Mouse (Mus musculus) thymus, postnatal 14 days (tissue): Measurements from ENCODE around the gene Ifnar1.

Experiments used
- DNase-seq: peaks from one replicate; pipeline ENCODE4 v3.0.0; 2021

The Ifnar1 gene

DNA sequence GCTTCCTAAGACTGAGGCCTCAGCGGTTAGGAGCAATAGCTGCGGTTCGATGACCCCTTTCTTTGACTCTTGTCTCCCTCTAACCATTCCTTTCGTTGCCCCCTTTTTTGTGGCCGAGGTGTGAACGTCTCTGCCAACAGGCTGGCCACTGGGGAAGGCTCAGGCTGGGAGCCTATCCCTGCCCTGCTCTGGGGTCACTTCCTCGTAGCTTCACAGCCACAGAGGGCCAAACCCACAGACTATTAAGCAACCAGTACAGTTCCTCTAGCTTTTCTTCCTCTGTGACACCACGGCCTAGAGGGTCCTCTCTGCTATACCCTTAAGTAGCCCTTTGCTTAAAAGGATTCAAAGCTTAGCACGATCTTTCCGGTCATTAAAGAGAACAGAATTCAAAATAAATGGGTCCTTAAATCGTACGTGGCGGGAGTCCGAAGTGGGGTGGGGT is 61.4 kb downstream of the Ifnar1 start:
- DNase-seq: peak; percentile 41

DNA sequence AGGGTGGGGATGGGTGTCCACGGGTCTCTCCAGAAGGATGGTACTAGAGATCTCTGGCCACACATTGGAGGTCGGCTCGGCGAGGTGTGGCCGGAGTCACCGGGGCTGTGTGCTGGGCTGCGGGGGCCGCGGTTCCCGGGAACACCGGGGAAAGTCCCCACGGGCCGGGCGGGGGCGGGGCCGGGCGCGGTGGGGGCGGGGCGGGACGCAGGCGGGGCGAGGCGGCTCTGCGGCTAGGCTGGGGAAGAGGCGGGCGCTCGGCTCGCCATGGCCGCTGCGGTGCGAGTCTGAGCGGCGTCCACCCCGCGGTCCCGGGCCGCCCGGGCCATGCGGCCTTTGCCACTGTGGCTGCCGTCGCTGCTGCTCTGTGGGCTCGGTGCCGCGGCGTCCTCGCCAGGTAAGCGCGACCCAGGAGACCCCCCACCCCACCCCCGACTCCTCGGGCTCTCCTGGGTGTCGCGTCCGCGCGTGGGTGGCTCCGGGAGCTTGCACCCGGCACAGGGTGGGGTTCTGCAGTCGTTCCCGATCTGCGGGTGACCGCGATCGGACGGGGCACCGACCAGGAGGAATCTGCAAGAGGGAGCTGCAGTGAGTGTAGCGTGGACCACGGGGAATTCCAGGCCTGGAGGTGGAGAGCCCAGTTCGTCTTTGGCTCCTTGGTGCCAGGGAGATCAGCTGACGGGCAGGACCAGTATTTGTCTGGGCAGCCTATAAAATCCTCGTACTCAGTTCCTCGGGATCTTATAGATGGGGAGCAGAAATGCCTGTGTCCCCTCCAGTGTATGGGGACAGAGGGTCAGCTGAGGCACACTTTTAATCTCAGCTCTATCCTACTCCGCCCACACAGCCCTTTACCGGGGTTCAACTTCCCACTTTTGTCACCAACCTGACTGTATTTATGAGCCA is 62.1 kb downstream of the Ifnar1 start, which contains the start of gene Ifngr2:
Ifngr2 (plus strand) TSS at position 237 of the 906 bp plus-strand sequence.
- DNase-seq: peak; percentile 77

DNA sequence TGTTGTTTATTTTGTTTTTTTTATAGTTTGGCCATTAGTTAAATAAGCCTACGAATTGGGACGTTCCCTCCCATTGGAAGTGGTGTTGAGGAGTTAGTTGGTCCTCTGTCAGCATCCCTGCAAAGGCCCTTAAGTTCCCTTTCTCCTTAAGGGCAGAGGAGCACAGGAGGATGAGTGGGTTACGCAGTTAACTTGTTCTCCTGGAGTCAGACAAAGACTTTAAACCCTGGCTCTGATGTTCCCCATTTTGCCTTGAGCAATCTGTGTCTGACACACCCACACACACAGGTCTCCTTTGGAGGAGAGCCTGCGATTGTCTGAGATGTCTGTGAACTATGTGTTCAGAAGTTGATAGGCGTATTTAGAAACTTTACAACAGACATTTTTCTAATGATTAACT is 62.9 kb downstream of the Ifnar1 start:
- no peak for DNase-seq

DNA sequence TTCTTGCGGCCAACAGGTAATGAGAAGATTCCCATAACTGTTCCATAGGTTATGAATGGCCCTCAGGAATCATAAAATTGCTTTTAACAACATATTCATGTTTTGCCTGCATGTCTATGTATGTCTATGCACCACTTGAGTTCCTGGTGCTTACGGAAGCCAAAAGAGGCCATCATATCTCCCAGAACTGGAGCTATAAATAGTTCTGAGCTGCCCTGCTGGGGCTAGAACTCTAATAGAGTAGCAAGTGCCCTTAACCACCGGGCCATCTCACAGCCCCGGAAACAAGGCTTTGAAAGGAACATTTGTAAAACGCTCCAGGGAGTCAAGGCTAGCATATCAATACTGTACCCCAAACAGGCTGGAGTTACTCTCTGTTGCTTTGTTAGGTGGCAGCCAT is 63.5 kb downstream of the Ifnar1 start:
- no peak for DNase-seq

DNA sequence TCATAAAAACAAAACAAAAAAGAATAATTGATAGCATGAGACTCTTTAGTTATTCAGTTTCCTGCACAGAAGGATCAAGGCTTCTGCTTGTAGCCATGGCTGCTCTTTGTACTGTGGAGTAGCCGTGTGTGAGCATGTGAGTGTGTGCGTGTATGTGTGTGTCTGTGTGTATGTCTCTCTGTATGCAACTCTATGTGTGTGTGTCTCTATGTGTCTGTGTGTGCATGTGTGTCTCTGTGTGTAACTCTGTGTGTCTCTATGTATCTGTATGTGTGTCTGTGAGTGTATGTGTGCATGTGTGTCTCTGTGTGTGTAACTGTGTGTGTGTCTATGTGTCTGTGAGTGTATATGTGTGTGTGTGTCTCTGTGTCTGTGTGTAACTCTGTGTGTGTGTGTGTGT is 64.0 kb downstream of the Ifnar1 start:
- no peak for DNase-seq

DNA sequence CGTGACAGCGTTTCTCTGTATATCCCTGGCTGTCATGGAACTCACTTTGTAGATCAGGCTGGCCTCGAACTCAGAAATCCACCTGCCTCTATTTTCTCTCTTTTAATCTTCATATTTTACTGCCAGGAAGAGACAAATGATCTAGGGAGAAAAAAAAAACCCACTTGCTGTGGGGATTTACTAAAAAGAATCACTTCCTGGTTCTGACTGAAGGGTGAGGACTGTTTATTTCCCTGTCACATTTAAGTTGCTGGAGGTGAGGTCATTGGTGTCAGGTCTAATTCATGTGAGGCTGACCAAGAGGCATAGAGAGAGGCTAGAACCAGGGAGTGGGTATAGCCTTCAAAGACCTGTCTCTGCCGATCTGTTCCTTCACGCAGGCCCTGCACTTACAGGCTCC is 64.6 kb downstream of the Ifnar1 start:
- no peak for DNase-seq

DNA sequence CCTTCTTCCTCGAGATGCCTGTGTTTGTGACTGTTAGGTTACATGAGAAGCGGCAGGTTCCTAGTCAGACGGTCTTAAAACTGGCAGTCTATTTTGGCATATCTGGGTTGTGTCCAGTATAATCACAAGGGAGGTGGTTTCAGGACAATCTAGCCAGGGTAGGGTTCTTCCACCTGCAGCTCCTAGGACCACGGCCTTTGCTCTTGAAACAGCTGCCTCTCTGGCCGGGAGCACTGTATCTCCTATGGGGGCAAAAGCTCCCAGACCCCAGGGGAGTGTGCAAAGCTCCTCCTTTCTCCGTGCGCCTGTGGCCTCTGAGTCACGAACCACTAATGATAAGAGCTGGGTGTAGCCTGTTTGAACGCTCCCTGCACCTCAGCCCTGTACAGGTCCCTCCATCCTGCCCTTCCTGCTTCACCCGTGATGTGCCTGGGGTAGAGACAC is 66.1 kb downstream of the Ifnar1 start:
- no peak for DNase-seq

DNA sequence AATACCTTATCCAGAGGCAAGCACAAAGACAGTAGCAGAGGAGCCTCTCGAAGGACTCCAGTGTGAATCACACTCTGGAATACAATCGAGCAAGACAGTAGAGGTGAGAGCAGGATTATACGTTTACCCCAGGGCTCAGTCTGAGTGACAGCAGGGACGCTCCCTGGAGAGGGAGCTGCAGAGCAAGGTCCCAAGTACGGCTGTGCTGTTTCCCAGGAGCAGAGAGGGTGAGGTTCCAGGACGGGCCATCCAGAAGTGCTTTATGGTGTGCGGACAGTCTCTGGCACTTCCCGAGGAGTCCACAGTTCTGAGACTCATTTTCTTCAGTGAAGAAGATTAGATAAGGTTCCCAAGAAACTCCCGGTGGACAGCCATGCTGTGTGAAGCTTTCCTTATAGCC is 67.0 kb downstream of the Ifnar1 start:
- no peak for DNase-seq

DNA sequence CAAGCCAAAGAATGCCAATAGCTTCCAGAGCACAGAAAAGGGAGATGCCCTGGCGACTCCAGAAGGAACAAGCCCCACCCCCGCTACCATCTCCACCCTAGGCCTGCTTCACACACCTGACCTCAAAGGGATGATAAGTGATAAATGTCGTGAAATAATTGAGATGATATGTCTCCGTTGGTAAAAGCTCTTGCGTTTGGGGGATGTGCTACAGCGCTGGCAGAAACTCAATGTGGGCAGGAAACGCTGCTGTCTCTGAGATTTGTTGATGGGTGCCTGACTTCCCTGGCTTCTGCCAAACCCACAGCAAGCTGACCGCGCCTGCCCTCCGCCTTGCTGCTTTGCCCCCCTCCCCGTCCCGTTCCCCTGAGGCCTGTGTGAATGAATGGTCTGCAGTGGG is 68.6 kb downstream of the Ifnar1 start:
- DNase-seq: peak; percentile 47

DNA sequence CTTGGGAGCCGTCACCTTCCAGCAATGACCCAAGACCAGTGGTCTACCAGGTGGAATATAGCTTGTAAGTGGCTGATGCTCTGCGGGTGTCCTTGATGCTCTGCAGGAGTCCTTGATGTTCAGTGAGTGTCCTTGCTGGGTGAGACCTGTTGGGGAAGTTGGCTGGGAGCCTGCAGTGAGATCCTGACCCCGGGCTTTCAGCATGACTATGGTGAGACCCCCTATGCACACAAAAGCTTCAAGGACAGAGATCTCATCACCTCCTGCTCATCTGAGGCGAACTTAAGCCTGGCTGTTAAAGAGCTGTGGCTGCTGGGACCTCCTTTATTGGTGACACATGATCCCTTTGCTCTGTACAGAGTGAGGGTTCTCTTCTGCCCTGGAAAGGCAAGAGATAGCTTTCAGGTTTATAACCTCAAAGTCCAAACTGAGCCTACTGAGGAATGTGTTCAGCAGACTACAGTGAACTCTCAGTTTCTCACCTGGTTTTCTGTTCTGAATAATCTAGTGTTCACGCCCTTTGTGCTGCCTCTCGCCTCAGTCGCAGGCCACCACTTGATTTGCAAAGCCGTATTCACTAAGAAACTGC is 70.1 kb downstream of the Ifnar1 start:
- no peak for DNase-seq

DNA sequence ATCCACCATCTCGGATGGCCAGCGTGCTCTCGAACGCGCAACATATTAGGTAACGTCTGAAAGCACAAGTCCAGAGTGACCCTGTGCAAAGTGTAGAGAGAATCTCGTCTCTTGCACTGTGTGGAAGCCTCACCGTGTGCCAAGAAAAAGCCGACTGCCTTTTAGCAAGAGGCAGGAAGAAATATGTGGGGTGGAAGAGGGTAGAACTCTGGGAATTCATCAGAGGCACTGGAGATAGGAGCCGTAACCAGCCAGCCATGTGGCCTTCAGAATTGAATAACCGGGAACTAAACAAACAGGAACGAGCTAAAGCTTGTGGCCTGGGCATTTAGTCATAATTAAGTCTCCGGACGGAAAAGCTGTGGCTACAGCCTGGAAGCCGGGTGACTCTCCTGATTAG is 71.6 kb downstream of the Ifnar1 start:
- no peak for DNase-seq
